23 mouse cellular contexts compared by ENCODE assay signal in the genomic region with DNA sequence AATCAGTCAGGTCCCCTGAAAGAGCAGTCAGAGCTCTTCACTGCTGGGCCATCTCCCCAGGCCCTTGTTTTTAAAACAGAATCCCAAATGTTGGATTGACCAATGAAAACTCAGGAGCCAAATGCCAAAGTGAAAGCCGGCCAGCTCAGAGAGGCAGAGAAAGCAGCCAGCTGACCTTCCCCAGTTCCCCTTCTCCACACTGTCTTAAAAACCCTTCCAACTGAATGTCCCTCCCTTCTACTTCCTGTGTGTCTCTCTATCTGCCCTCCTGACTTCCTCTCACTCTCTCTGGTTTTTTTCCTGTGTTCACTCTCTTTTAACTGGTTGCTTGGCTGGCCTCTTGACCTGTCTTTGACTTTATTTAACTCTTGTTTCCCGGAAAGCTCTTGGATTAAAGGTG. TPM values are rescaled to one million over a fixed set of nuclear protein-coding genes. Genes with fewer than 3 reads are reported as not detected.
DNase-seq lines count a peak whose midpoint lies in the region; ATAC-seq lines count a peak whose summit lies in the region.
"Had no signal": no experiment of that assay in that cellular context is flagged by ENCODE, and none has a peak within 500 bp of the region (broad histone marks: within the 10 kb centered on the region; RNA-seq: fewer than 3 reads in every experiment).

No protein-coding gene starts in this region.

- H3K27ac ChIP-seq in midbrain, embryonic 16.5 days (ENCODE audit: low read length): no peak overlapping the region
- H3K27ac ChIP-seq: embryonic facial prominence, embryonic 13.5 days; forebrain, embryonic 15.5 days; heart, embryonic 13.5 days; hindbrain, embryonic 15.5 days had no signal

- H3K27me3 ChIP-seq in midbrain, embryonic 16.5 days (ENCODE audit: control insufficient read depth, insufficient read depth, low read depth, low read length): no peaks in the 10 kb centered on the region
- H3K27me3 ChIP-seq: embryonic facial prominence, embryonic 13.5 days; forebrain, embryonic 15.5 days; heart, embryonic 13.5 days; hindbrain, embryonic 15.5 days had no signal

- 60% methylated on average over 2 of the region's 2 CpGs for WGBS in midbrain, embryonic 16.5 days

- no peaks in the 10 kb centered on the region; the same call in 1 of the 2 replicates for H3K4me1 ChIP-seq in midbrain, embryonic 16.5 days (ENCODE audit: control insufficient read depth, insufficient read depth, low read length)
- H3K4me1 ChIP-seq: hindbrain, embryonic 15.5 days had no signal

- no peaks in the 10 kb centered on the region for H3K36me3 ChIP-seq in midbrain, embryonic 16.5 days (ENCODE audit: control insufficient read depth, insufficient read depth, low read length)
- H3K36me3 ChIP-seq: embryonic facial prominence, embryonic 13.5 days; forebrain, embryonic 15.5 days; G1E; heart, embryonic 13.5 days; hindbrain, embryonic 15.5 days had no signal

- no peak overlapping the region for H3K4me3 ChIP-seq in midbrain, embryonic 16.5 days (ENCODE audit: low read depth, low read length)
- H3K4me3 ChIP-seq: embryonic facial prominence, embryonic 13.5 days; forebrain, embryonic 15.5 days; heart, embryonic 13.5 days; hindbrain, embryonic 15.5 days had no signal

- DNase-seq in ES-CJ7 (ENCODE audit: low read depth, low spot score) (peak; percentile 45), R1 (ENCODE audit: low read depth, low spot score) (peak; percentile 76)
- no peak for DNase-seq in ovary, postnatal 36 days (ENCODE audit: low spot score)
- DNase-seq in gastrocnemius, adult 8-10 months (ENCODE audit: low spot score in 2 of 2): no peak
- DNase-seq: adrenal gland, postnatal 10 days; B cell, adult 2 months; cerebellum, adult 11-12 months; cerebellum, adult 9-10 months; cerebellum, postnatal 25 days; gastrocnemius, postnatal 14 days; heart, postnatal 36 days; kidney, adult 8-10 months had no signal

- no peaks in the 10 kb centered on the region for H3K9me3 ChIP-seq in midbrain, embryonic 16.5 days (replicated peaks; ENCODE audit: control insufficient read depth, low read length, poor library complexity, severe bottlenecking)
- H3K9me3 ChIP-seq: forebrain, embryonic 15.5 days; G1E; hindbrain, embryonic 15.5 days had no signal

- H3K4me2 ChIP-seq in midbrain, embryonic 16.5 days (ENCODE audit: low read length): no peak overlapping the region
- H3K4me2 ChIP-seq: embryonic facial prominence, embryonic 13.5 days; forebrain, embryonic 15.5 days; heart, embryonic 13.5 days; hindbrain, embryonic 15.5 days had no signal

- no peak overlapping the region for H3K9ac ChIP-seq in midbrain, embryonic 16.5 days (ENCODE audit: low read depth, low read length)
- H3K9ac ChIP-seq: embryonic facial prominence, embryonic 13.5 days; forebrain, embryonic 15.5 days; heart, embryonic 13.5 days; hindbrain, embryonic 15.5 days had no signal

- ATAC-seq in common myeloid progenitor, adult 5-6 weeks (replicated peaks; ENCODE audit: low read depth, poor library complexity, severe bottlenecking): 0 out of 2 replicates have a peak, but pooled peaks have one; percentile 18
- ATAC-seq in midbrain, embryonic 16.5 days: no peak
- ATAC-seq: CD4-positive, CD25-positive, alpha-beta regulatory T cell, adult 4 months; forebrain, embryonic 15.5 days; intestine, postnatal 0 days; Patski had no signal

RNA-seq across cellular contexts. Expression of a gene that starts 17.5 kb away (rescaled TPM):
- total RNA-seq in common myeloid progenitor, adult 5-6 weeks (2017): 188 and 214 TPM in 2 replicates
- total RNA-seq in gastrocnemius, adult 8-10 months (2022): 1 to 10 TPM; 1.4 to 2.4 (median 2.0) TPM
- polyA plus RNA-seq in midbrain, embryonic 16.5 days (2015; fragmentation: Nextera tagmentation; extraction: Ambion mirVana): 3.8 and 4.2 TPM in 2 replicates

RNA-seq across cellular contexts. Expression of a gene that starts 39.5 kb away (rescaled TPM):
- total RNA-seq in common myeloid progenitor, adult 5-6 weeks (2017): 11.0 and 19.6 TPM in 2 replicates
- 1 to 10 TPM; 6.1 to 8.5 (median 7.9) TPM for total RNA-seq in gastrocnemius, adult 8-10 months (2022)
- 73.2 and 73.7 TPM in 2 replicates for polyA plus RNA-seq in midbrain, embryonic 16.5 days (2015; fragmentation: Nextera tagmentation; extraction: Ambion mirVana)

RNA-seq across cellular contexts. Expression of a gene that starts 40.0 kb away (rescaled TPM):
- not detected in 2 replicates for total RNA-seq in common myeloid progenitor, adult 5-6 weeks (2017)
- under 1 TPM in 2 of 4 experiments, not detected in 2; 0.32 to 0.47 TPM for total RNA-seq in gastrocnemius, adult 8-10 months (2022)
- 0.74 and 1.3 TPM in 2 replicates for polyA plus RNA-seq in midbrain, embryonic 16.5 days (2015; fragmentation: Nextera tagmentation; extraction: Ambion mirVana)
- total RNA-seq: G1E had no signal
- polyA plus RNA-seq: CD4-positive, CD25-positive, alpha-beta regulatory T cell, adult 4 months; G1E; heart, embryonic 13.5 days; heart, postnatal 0 days; intestine, postnatal 0 days had no signal

Comparison
In these comparisons a context has a peak if more than half of its experiments do, and no peak if none do; other contexts are left out.
1. DNase-seq: peak in ES-CJ7 (single experiment) and R1 (single experiment); none in ovary, postnatal 36 days (single experiment) and gastrocnemius, adult 8-10 months (0 of 2).
2. RNA of a gene that starts 17.5 kb away (total RNA-seq): 188 to 214 TPM in common myeloid progenitor, adult 5-6 weeks; 1.4 to 2.4 TPM in gastrocnemius, adult 8-10 months; every median in the first group is over 10 times any median in the second.